Mouse (Mus musculus) ES-E14 (cell line): ENCODE results near the gene 1700122O11Rik.

Experiments
- MAFK ChIP-seq: IDR thresholded peaks from 2 replicates; pipeline ENCODE4 v1.6.1; 2014; ENCODE audit warnings: mild to moderate bottlenecking, low read depth, low read length, inconsistent platforms; ENCODE audit not compliant: insufficient read depth
- ZC3H11A ChIP-seq: IDR thresholded peaks from 2 replicates; pipeline ENCODE4 v1.6.1; 2012; ENCODE audit warnings: low read depth, mild to moderate bottlenecking, inconsistent platforms, low read length, borderline replicate concordance
- ZNF384 ChIP-seq: IDR thresholded peaks from 2 replicates; pipeline ENCODE4 v1.6.1; 2012; ENCODE audit warnings: low read depth, low read length, inconsistent platforms

DNA sequence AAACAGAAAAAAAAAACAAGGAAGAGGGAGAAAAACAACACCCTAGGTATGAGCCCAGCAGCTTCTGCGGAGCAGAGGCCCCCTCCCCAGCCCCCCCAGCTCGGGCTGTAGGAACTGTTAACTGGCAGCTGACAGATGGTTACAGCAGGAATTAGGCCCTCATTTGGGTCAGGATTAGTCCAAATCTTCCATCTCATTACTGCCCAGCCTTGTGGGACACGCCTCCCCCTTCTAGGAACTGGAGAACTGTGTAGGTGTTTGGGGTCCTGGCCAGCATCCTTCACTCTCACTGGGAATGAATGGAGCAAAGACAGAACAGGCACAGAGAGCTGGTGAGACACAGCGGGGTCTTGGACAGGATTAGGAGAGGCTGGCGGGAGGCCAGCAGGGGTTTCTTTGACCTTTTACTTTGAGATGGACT lies 27.0 kb upstream of the 1700122O11Rik start:
- TF ChIP-seq ZC3H11A (no peak), ZNF384 (no peak), MAFK (no peak)
